Mouse (Mus musculus): ENCODE measurements around the gene Emc1.

DNA sequence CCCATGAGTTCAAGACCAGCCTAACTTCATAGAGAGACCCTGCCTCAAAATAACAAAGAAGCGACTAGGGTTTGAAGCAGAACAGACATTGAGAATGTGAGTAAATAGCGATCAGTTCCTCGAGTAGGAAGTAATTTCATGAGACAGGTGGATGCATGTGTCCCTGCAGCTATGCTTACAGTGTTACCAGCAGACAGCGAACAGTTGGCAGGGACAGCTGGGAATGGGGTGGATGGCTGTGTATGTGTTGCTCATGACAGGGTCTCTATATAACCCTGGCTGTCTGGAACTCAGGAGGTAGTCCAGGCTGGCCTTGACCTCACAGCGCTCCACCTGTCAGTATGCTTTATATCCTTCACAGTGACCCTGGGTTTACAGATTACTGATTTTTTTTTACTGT, 15.7 kb downstream of the Emc1 start:
- no peak for TF ChIP-seq POLR2A (IDR thresholded peaks at IDR 0.05; ENCODE audit: control insufficient read depth, low read depth, low read length)
- no peak for TF ChIP-seq CTCF (IDR thresholded peaks at IDR 0.05; ENCODE audit: control insufficient read depth, insufficient read depth, insufficient replicate concordance, low read depth, low read length)
